Mouse (Mus musculus) ES-Bruce4 (cell line): Measurements from ENCODE around the gene Pfkfb4.

Experiments
- CTCF ChIP-seq: IDR thresholded peaks from one replicate; pipeline ENCODE4 v1.8.1; 2011; ENCODE audit warnings: low read depth, low read length
- POLR2A ChIP-seq: IDR thresholded peaks from one replicate; pipeline ENCODE4 v1.8.1; 2011; ENCODE audit warnings: low read length; ENCODE audit not compliant: insufficient read depth

GRCm38 (mm10) chr9:109057543-109057942, 66.0 kb downstream of the Pfkfb4 start:
- TF ChIP-seq POLR2A (no peak), CTCF (no peak)
